Mouse (Mus musculus) forebrain, embryonic 15.5 days (tissue): ENCODE results near the gene Olfm2. TPM values are rescaled to one million over a fixed set of nuclear protein-coding genes. Genes with fewer than 3 reads are reported as not detected.

Experiments
- ATAC-seq: fragments of 200-750 bp; cut with Nextera tagmentation; replicated peaks from 2 replicates; pipeline ENCODE4 v1.8.0; 2017; ENCODE audit warnings: mild to moderate bottlenecking, moderate TSS enrichment, moderate library complexity
- H3K27ac ChIP-seq: fragments of 300-500 bp; sonication (generic); replicated peaks from 2 replicates; pipeline ENCODE4 v1.5.1; 2015; ENCODE audit warnings: mild to moderate bottlenecking, inconsistent platforms
- H3K27me3 ChIP-seq: fragments of 300-500 bp; sonication (generic); 2 replicates; pipeline ENCODE4 v1.6.1; 2015; ENCODE audit warnings: inconsistent platforms
- H3K36me3 ChIP-seq: fragments of 300-500 bp; sonication (generic); 2 replicates; pipeline ENCODE4 v1.6.1; 2015; ENCODE audit warnings: mild to moderate bottlenecking, inconsistent platforms
- H3K4me1 ChIP-seq: fragments of 300-500 bp; sonication (generic); 2 replicates; pipeline ENCODE4 v1.6.1; 2015; ENCODE audit warnings: inconsistent platforms
- H3K4me2 ChIP-seq: fragments of 300-500 bp; sonication (generic); replicated peaks from 2 replicates; pipeline ENCODE4 v1.6.1; 2015; ENCODE audit warnings: mild to moderate bottlenecking, inconsistent platforms
- H3K4me3 ChIP-seq: fragments of 300-500 bp; sonication (generic); 2 replicates; pipeline ENCODE4 v1.5.1; 2015; ENCODE audit warnings: mild to moderate bottlenecking, inconsistent platforms
- H3K9ac ChIP-seq: fragments of 300-500 bp; sonication (generic); replicated peaks from 2 replicates; pipeline ENCODE4 v1.6.1; 2015; ENCODE audit warnings: mild to moderate bottlenecking, inconsistent platforms
- H3K9me3 ChIP-seq: fragments of 300-500 bp; sonication (generic); 2 replicates; pipeline ENCODE4 v1.6.1; 2016; ENCODE audit warnings: inconsistent platforms
- WGBS: fragments of 180-500 bp; shearing (Covaris S2); methylation state at CpG from one replicate; pipeline ENCODE4 v1.1.7; 2015; ENCODE audit warnings: mixed read lengths; 5-methylcytosine and 5-hydroxymethylcytosine counted together
- polyA plus RNA-seq: library from polyadenylated mRNA; unstranded; fragments of >200 nt; fragmentation: Nextera tagmentation; extraction: Ambion mirVana; gene quantifications from 2 replicates; pipeline ENCODE4 v1.2.1, GENCODE M21; 2015

The Olfm2 gene
- polyA plus RNA-seq, 1 experiment from 2014 or later, result 121 TPM

GRCm38 (mm10) chr9:20758896-20759295 is 12.7 kb upstream of the Olfm2 start:
- no peak overlapping the region for H3K4me2 ChIP-seq
- peaks cover 10% of the 10 kb centered on the region for H3K4me1 ChIP-seq
- WGBS, result 89% methylated on average over 6 of the region's 6 CpGs
- no peak for ATAC-seq
- H3K9ac ChIP-seq, result no peak overlapping the region
- H3K4me3 ChIP-seq, result no peak overlapping the region
- no peaks in the 10 kb centered on the region for H3K9me3 ChIP-seq
- H3K27ac ChIP-seq, result no peak overlapping the region
- no peaks in the 10 kb centered on the region for H3K36me3 ChIP-seq
- H3K27me3 ChIP-seq, result no peaks in the 10 kb centered on the region

- H3K36me3 ChIP-seq, result no peaks in the 10 kb centered on the region
- no peak for ATAC-seq
- WGBS, result 83% methylated on average over 2 of the region's 2 CpGs
- H3K9me3 ChIP-seq, result no peaks in the 10 kb centered on the region
- no peak overlapping the region for H3K4me2 ChIP-seq
- peaks cover 10% of the 10 kb centered on the region for H3K4me1 ChIP-seq
- no peak overlapping the region for H3K27ac ChIP-seq
- H3K27me3 ChIP-seq, result no peaks in the 10 kb centered on the region
- no peak overlapping the region for H3K4me3 ChIP-seq
- no peak overlapping the region for H3K9ac ChIP-seq
Observed at GRCm38 (mm10) chr9:20758243-20758642, 12.1 kb upstream of the Olfm2 start.

GRCm38 (mm10) chr9:20757087-20757955 is 11.2 kb upstream of the Olfm2 start:
- Histone ChIP-seq H3K36me3 (no peaks in the 10 kb centered on the region), H3K27me3 (no peaks in the 10 kb centered on the region), H3K4me1 (peaks cover 5% of the 10 kb centered on the region), H3K4me3 (no peak overlapping the region), H3K9ac (no peak overlapping the region), H3K4me2 (no peak overlapping the region), H3K9me3 (no peaks in the 10 kb centered on the region), H3K27ac (no peak overlapping the region)
- no peak for ATAC-seq
- WGBS, result 60% methylated on average over 6 of the region's 6 CpGs

- H3K4me2 ChIP-seq, result no peak overlapping the region
- H3K36me3 ChIP-seq, result no peaks in the 10 kb centered on the region
- H3K9ac ChIP-seq, result no peak overlapping the region
- no peak overlapping the region for H3K27ac ChIP-seq
- 93% methylated on average over 4 of the region's 4 CpGs for WGBS
- no peak for ATAC-seq
- H3K9me3 ChIP-seq, result no peaks in the 10 kb centered on the region
- H3K27me3 ChIP-seq, result no peaks in the 10 kb centered on the region
- H3K4me3 ChIP-seq, result no peak overlapping the region
- H3K4me1 ChIP-seq, result no peaks in the 10 kb centered on the region
Observed at GRCm38 (mm10) chr9:20756081-20756700, 10.0 kb upstream of the Olfm2 start.

- no peak overlapping the region for H3K27ac ChIP-seq
- no peaks in the 10 kb centered on the region for H3K27me3 ChIP-seq
- no peaks in the 10 kb centered on the region for H3K9me3 ChIP-seq
- no peak overlapping the region for H3K9ac ChIP-seq
- 91% methylated on average over 2 of the region's 2 CpGs for WGBS
- no peak overlapping the region for H3K4me3 ChIP-seq
- H3K4me2 ChIP-seq, result no peak overlapping the region
- no peaks in the 10 kb centered on the region for H3K4me1 ChIP-seq
- H3K36me3 ChIP-seq, result no peaks in the 10 kb centered on the region
- ATAC-seq, result no peak
Observed at GRCm38 (mm10) chr9:20754335-20754734, 8.2 kb upstream of the Olfm2 start.

GRCm38 (mm10) chr9:20751477-20752029 is 5.4 kb upstream of the Olfm2 start:
- no peaks in the 10 kb centered on the region for H3K36me3 ChIP-seq
- H3K9ac ChIP-seq, result no peak overlapping the region
- H3K4me2 ChIP-seq, result no peak overlapping the region
- no peak overlapping the region for H3K4me3 ChIP-seq
- H3K9me3 ChIP-seq, result no peaks in the 10 kb centered on the region
- H3K27me3 ChIP-seq, result no peaks in the 10 kb centered on the region
- ATAC-seq, result peak; percentile 27; the same call in 1 of the 2 replicates
- no peak overlapping the region for H3K27ac ChIP-seq
- peaks cover 15% of the 10 kb centered on the region for H3K4me1 ChIP-seq
- 46% methylated on average over 6 of the region's 6 CpGs for WGBS

- peaks cover 30% of the 10 kb centered on the region for H3K4me1 ChIP-seq
- H3K4me2 ChIP-seq, result no peak overlapping the region
- H3K9ac ChIP-seq, result no peak overlapping the region
- H3K27me3 ChIP-seq, result peaks cover 9% of the 10 kb centered on the region; the same call in 1 of the 2 replicates
- no peak overlapping the region for H3K4me3 ChIP-seq
- no peaks in the 10 kb centered on the region for H3K36me3 ChIP-seq
- no peaks in the 10 kb centered on the region for H3K9me3 ChIP-seq
- ATAC-seq, result no peak
- H3K27ac ChIP-seq, result no peak overlapping the region
- 84% methylated on average over 5 of the region's 5 CpGs for WGBS
Observed at GRCm38 (mm10) chr9:20749213-20749612, 3.1 kb upstream of the Olfm2 start.

- Histone ChIP-seq H3K4me1 (peaks cover 36% of the 10 kb centered on the region), H3K9me3 (no peaks in the 10 kb centered on the region), H3K27ac (no peak overlapping the region), H3K4me2 (no peak overlapping the region), H3K27me3 (peaks cover 14% of the 10 kb centered on the region; the same call in 1 of the 2 replicates), H3K36me3 (no peaks in the 10 kb centered on the region), H3K9ac (no peak overlapping the region), H3K4me3 (no peak overlapping the region)
- ATAC-seq, result no peak
- 79% methylated on average over 3 of the region's 3 CpGs for WGBS
Observed at GRCm38 (mm10) chr9:20748540-20748939, 2.4 kb upstream of the Olfm2 start.

GRCm38 (mm10) chr9:20747682-20748081 is 1.5 kb upstream of the Olfm2 start:
- Histone ChIP-seq H3K4me2 (no peak overlapping the region), H3K9me3 (no peaks in the 10 kb centered on the region), H3K4me3 (no peak overlapping the region), H3K27me3 (peaks cover 15% of the 10 kb centered on the region; the same call in 1 of the 2 replicates), H3K4me1 (peaks cover 36% of the 10 kb centered on the region), H3K27ac (no peak overlapping the region), H3K36me3 (no peaks in the 10 kb centered on the region), H3K9ac (no peak overlapping the region)
- ATAC-seq, result no peak
- 3% methylated on average over 3 of the region's 3 CpGs for WGBS

- Histone ChIP-seq H3K4me1 (peaks cover 36% of the 10 kb centered on the region), H3K36me3 (no peaks in the 10 kb centered on the region), H3K4me2 (peak overlapping the region; percentile 77), H3K4me3 (peak overlapping the region; percentile 82), H3K27ac (peak overlapping the region; percentile 15; the same call in 1 of the 2 replicates), H3K9ac (peak overlapping the region; percentile 87), H3K9me3 (no peaks in the 10 kb centered on the region), H3K27me3 (peaks cover 15% of the 10 kb centered on the region; the same call in 1 of the 2 replicates)
- 10% methylated on average over 17 of the region's 17 CpGs for WGBS
- ATAC-seq, result peak; percentile 27
Observed at GRCm38 (mm10) chr9:20745129-20745966, 801 bp downstream of the Olfm2 start.

- H3K9ac ChIP-seq, result peak overlapping the region; percentile 87; the same call in 1 of the 2 replicates
- peaks cover 15% of the 10 kb centered on the region; the same call in 1 of the 2 replicates for H3K27me3 ChIP-seq
- peaks cover 36% of the 10 kb centered on the region for H3K4me1 ChIP-seq
- H3K4me3 ChIP-seq, result peak overlapping the region; percentile 82
- H3K36me3 ChIP-seq, result no peaks in the 10 kb centered on the region
- peak overlapping the region; percentile 77 for H3K4me2 ChIP-seq
- no peak overlapping the region for H3K27ac ChIP-seq
- H3K9me3 ChIP-seq, result no peaks in the 10 kb centered on the region
- 10% methylated on average over 22 of the region's 22 CpGs for WGBS
- no peak for ATAC-seq
Observed at GRCm38 (mm10) chr9:20743946-20744738, 2.0 kb downstream of the Olfm2 start.
